Mouse (Mus musculus): ENCODE measurements around the gene Zmiz1. TPM values are rescaled to one million over a fixed set of nuclear protein-coding genes. Genes with fewer than 3 reads are reported as not detected.
A peak's percentile ranks its signal among the peaks of the same experiment; 100 is the strongest.

Gene Zmiz1
- polyA plus RNA-seq, 1 experiment from 2014 or later = 6.1 TPM

DNA sequence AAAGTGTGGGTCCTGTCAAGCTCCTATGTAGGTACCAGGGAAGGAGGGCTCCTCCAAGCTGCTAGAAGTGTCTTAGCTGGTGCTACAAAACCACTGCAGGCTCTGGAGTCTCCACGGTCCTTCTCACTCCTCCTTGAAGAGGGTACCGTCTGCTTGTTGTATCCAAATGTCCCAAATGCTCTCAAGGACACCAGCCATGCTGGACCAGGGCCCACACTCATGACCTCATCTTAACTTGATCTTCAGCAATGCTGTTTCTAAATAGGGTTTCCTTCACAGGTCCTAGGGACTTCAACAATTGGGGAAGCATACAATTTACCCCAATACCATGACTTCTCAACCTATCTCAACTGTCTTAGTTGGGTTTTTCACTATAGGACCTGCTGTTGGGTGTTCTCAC, 143.0 kb downstream of the Zmiz1 start:
- Histone ChIP-seq H3K9me3 (replicated peaks; ENCODE audit: control insufficient read depth, low read length) (no peaks in the 10 kb centered on the region), H3K4me1 (ENCODE audit: control insufficient read depth, low read depth, low read length) (peaks cover 7% of the 10 kb centered on the region), H3K27ac (ENCODE audit: low read length) (no peak overlapping the region), H3K27me3 (ENCODE audit: control insufficient read depth, insufficient read depth, low read depth, low read length) (peaks cover 13% of the 10 kb centered on the region), H3K9ac (ENCODE audit: low read depth, low read length) (no peak overlapping the region), H3K36me3 (ENCODE audit: control insufficient read depth, insufficient read depth) (no peaks in the 10 kb centered on the region), H3K4me2 (ENCODE audit: low read depth, low read length) (no peak overlapping the region), H3K4me3 (ENCODE audit: low read depth, low read length) (no peak overlapping the region)
- ATAC-seq (ENCODE audit: low read depth) = no peak
- WGBS (ENCODE audit: insufficient replicate concordance) = 69% methylated on average over 2 of the region's 2 CpGs

DNA sequence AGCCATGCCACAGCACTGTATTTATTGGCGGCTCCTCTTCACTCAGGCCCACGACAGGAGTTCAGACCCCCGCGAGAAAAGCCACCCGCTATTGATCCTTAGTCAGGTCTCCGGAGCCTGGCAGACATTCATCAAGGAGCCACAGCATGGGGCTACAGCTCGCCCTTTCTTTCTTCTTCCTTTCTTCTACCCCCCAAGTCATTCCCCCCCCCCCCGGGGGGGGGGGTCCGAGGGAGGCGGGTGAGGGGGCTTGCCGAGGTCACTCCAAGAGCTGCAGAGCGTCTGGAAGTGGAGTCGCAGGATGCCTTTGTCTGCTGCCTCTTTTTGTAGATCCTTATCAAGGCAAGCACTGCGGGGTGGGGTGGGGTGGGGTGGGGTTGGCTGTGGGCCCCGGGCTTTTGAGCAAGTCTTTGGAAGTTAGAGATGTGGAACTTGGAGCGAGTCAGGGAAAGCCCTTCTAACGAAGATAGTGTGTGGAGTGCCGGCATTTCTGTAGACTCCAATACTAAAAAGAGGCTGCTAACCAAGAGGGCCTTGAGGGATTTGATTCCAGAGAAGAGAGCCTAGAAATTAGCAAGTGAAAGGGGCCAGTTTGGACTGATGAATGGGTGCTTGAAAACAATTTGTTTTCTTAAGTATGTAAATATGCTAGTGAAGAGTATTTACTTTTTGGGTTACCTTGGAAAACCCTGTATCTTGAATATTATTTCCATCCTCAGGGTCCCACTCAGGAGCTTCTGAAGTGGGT, 145.6 kb downstream of the Zmiz1 start:
- 21% methylated on average over 18 of the region's 18 CpGs for WGBS (ENCODE audit: insufficient replicate concordance)
- Histone ChIP-seq H3K4me2 (ENCODE audit: low read depth, low read length) (no peak overlapping the region), H3K36me3 (ENCODE audit: control insufficient read depth, insufficient read depth) (no peaks in the 10 kb centered on the region), H3K9ac (ENCODE audit: low read depth, low read length) (no peak overlapping the region), H3K27ac (ENCODE audit: low read length) (no peak overlapping the region), H3K9me3 (replicated peaks; ENCODE audit: control insufficient read depth, low read length) (no peaks in the 10 kb centered on the region), H3K4me3 (ENCODE audit: low read depth, low read length) (no peak overlapping the region), H3K4me1 (ENCODE audit: control insufficient read depth, low read depth, low read length) (peaks cover 7% of the 10 kb centered on the region), H3K27me3 (ENCODE audit: control insufficient read depth, insufficient read depth, low read depth, low read length) (peaks cover 30% of the 10 kb centered on the region)
- ATAC-seq (ENCODE audit: low read depth) = no peak

- 2% methylated on average over 28 of the region's 31 CpGs for WGBS (ENCODE audit: insufficient replicate concordance)
- ATAC-seq (ENCODE audit: low read depth) = peak; percentile 60
- peaks cover 12% of the 10 kb centered on the region for H3K4me1 ChIP-seq (ENCODE audit: control insufficient read depth, low read depth, low read length)
These were observed 147.6 kb downstream of the Zmiz1 start for GRCm38 (mm10) chr14:25606372-25607140.

GRCm38 (mm10) chr14:25607141-25607967, 148.4 kb downstream of the Zmiz1 start:
- H3K27me3 ChIP-seq (ENCODE audit: control insufficient read depth, insufficient read depth, low read depth, low read length) = peaks cover 30% of the 10 kb centered on the region
- peak overlapping the region; percentile 61 for H3K4me3 ChIP-seq (ENCODE audit: low read depth, low read length)
- peak overlapping the region; percentile 79 for H3K4me2 ChIP-seq (ENCODE audit: low read depth, low read length)
- ATAC-seq (ENCODE audit: low read depth) = 0 out of 2 replicates have a peak, but pooled peaks have one; percentile 4
- peaks cover 12% of the 10 kb centered on the region for H3K4me1 ChIP-seq (ENCODE audit: control insufficient read depth, low read depth, low read length)
- H3K9ac ChIP-seq (ENCODE audit: low read depth, low read length) = peak overlapping the region; percentile 57
- peak overlapping the region; percentile 69 for H3K27ac ChIP-seq (ENCODE audit: low read length)
- WGBS (ENCODE audit: insufficient replicate concordance) = under 1% methylated on average over 96 of the region's 103 CpGs
- no peaks in the 10 kb centered on the region for H3K9me3 ChIP-seq (replicated peaks; ENCODE audit: control insufficient read depth, low read length)
- H3K36me3 ChIP-seq (ENCODE audit: control insufficient read depth, insufficient read depth) = no peaks in the 10 kb centered on the region

More at GRCm38 (mm10) chr14:25606372-25607140, 147.6 kb downstream of the Zmiz1 start:
- Histone ChIP-seq H3K27me3 (ENCODE audit: control insufficient read depth, insufficient read depth, low read depth, low read length) (peaks cover 30% of the 10 kb centered on the region), H3K9ac (ENCODE audit: low read depth, low read length) (peak overlapping the region; percentile 57; the same call in 1 of the 2 replicates), H3K9me3 (replicated peaks; ENCODE audit: control insufficient read depth, low read length) (no peaks in the 10 kb centered on the region), H3K4me2 (ENCODE audit: low read depth, low read length) (peak overlapping the region; percentile 79), H3K4me3 (ENCODE audit: low read depth, low read length) (peak overlapping the region; percentile 61), H3K27ac (ENCODE audit: low read length) (peak overlapping the region; percentile 69), H3K36me3 (ENCODE audit: control insufficient read depth, insufficient read depth) (no peaks in the 10 kb centered on the region)

DNA sequence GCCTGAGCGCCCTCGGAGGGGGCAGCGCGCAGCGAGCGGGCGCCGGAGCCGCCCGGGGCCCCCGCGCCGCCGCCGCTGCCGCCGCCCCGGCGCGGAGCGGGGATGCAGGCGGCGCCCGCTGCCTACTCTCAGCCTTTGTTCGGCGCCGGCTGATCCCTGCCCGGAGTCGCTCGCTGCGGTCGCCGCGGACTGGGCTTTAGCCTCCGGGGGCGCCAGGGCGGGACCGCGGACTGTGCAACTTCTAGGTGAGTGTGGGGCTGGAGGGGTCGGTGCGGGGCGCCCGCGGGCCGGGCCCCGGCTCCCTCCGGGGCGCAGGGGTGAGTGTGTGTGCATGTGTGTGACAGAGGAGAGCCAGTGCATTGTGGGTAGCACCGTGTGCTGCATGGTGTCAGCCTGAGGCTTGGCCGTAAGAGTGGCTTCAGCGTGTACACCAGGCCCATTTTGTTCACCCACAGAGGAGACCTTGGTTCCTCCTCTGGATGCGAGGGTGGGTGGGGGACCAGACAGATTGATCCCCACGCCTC, 149.0 kb downstream of the Zmiz1 start:
- ATAC-seq (ENCODE audit: low read depth) = peak; percentile 45; the same call in 1 of the 2 replicates
- peaks cover 30% of the 10 kb centered on the region for H3K27me3 ChIP-seq (ENCODE audit: control insufficient read depth, insufficient read depth, low read depth, low read length)

DNA sequence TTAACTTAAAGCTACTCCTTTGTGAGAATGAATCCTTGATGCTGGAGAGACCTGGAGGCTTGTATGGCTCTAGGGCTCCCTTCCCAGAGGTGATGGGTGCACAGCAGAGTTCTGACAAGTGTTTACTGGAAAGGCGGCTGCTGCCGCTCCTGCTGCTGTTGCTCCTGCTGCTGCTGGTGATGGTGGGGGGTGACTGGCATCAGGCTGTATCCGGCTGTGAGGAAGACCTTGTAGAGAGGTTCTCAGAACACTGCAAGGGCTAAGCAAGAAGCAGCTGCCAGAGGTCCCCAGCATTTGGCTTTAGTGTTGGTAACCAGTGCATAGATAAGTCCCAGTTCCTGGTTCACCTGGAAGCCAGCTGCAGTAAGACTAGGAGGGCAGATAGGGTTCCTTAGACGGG, 149.6 kb downstream of the Zmiz1 start:
- peak overlapping the region; percentile 61 for H3K4me3 ChIP-seq (ENCODE audit: low read depth, low read length)
- WGBS (ENCODE audit: insufficient replicate concordance) = 23% methylated on average over 4 of the region's 4 CpGs
- H3K4me2 ChIP-seq (ENCODE audit: low read depth, low read length) = peak overlapping the region; percentile 79
- H3K27ac ChIP-seq (ENCODE audit: low read length) = no peak overlapping the region
- peaks cover 12% of the 10 kb centered on the region for H3K4me1 ChIP-seq (ENCODE audit: control insufficient read depth, low read depth, low read length)
- H3K9ac ChIP-seq (ENCODE audit: low read depth, low read length) = no peak overlapping the region
- no peak for ATAC-seq (ENCODE audit: low read depth)
- H3K9me3 ChIP-seq (replicated peaks; ENCODE audit: control insufficient read depth, low read length) = no peaks in the 10 kb centered on the region
- H3K27me3 ChIP-seq (ENCODE audit: control insufficient read depth, insufficient read depth, low read depth, low read length) = peaks cover 30% of the 10 kb centered on the region
- no peaks in the 10 kb centered on the region for H3K36me3 ChIP-seq (ENCODE audit: control insufficient read depth, insufficient read depth)

More for the DNA sequence above, 149.0 kb downstream of the Zmiz1 start:
- Histone ChIP-seq H3K9me3 (replicated peaks; ENCODE audit: control insufficient read depth, low read length) (no peaks in the 10 kb centered on the region), H3K9ac (ENCODE audit: low read depth, low read length) (peak overlapping the region; percentile 57), H3K4me2 (ENCODE audit: low read depth, low read length) (peak overlapping the region; percentile 79), H3K4me3 (ENCODE audit: low read depth, low read length) (peak overlapping the region; percentile 61), H3K4me1 (ENCODE audit: control insufficient read depth, low read depth, low read length) (peaks cover 12% of the 10 kb centered on the region), H3K36me3 (ENCODE audit: control insufficient read depth, insufficient read depth) (no peaks in the 10 kb centered on the region), H3K27ac (ENCODE audit: low read length) (peak overlapping the region; percentile 69)
- WGBS (ENCODE audit: insufficient replicate concordance) = under 1% methylated on average over 34 of the region's 53 CpGs

DNA sequence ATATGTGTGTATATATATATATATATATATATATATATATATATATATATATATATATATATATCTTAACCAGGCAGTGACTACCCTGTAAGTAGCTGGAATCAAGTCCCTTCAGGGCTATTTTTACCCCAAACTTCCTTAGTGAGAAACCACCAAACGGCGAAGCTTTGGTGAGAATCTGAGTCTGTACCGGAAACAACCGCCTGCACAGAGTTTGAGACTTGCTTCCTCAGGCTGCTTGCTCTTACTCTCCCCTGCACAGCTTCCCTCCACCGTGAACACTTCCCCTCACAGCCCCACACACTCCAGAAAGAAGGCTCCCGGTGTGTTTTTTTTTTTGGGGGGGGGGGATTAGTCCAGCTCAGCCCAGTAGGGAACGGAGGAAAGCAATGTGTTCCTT, 150.4 kb downstream of the Zmiz1 start:
- Histone ChIP-seq H3K27me3 (ENCODE audit: control insufficient read depth, insufficient read depth, low read depth, low read length) (peaks cover 30% of the 10 kb centered on the region), H3K9ac (ENCODE audit: low read depth, low read length) (no peak overlapping the region), H3K4me2 (ENCODE audit: low read depth, low read length) (no peak overlapping the region), H3K36me3 (ENCODE audit: control insufficient read depth, insufficient read depth) (no peaks in the 10 kb centered on the region), H3K27ac (ENCODE audit: low read length) (no peak overlapping the region), H3K4me1 (ENCODE audit: control insufficient read depth, low read depth, low read length) (peaks cover 12% of the 10 kb centered on the region), H3K9me3 (replicated peaks; ENCODE audit: control insufficient read depth, low read length) (no peaks in the 10 kb centered on the region), H3K4me3 (ENCODE audit: low read depth, low read length) (no peak overlapping the region)
- WGBS (ENCODE audit: insufficient replicate concordance) = 20% methylated on average over 7 of the region's 7 CpGs
- no peak for ATAC-seq (ENCODE audit: low read depth)

DNA sequence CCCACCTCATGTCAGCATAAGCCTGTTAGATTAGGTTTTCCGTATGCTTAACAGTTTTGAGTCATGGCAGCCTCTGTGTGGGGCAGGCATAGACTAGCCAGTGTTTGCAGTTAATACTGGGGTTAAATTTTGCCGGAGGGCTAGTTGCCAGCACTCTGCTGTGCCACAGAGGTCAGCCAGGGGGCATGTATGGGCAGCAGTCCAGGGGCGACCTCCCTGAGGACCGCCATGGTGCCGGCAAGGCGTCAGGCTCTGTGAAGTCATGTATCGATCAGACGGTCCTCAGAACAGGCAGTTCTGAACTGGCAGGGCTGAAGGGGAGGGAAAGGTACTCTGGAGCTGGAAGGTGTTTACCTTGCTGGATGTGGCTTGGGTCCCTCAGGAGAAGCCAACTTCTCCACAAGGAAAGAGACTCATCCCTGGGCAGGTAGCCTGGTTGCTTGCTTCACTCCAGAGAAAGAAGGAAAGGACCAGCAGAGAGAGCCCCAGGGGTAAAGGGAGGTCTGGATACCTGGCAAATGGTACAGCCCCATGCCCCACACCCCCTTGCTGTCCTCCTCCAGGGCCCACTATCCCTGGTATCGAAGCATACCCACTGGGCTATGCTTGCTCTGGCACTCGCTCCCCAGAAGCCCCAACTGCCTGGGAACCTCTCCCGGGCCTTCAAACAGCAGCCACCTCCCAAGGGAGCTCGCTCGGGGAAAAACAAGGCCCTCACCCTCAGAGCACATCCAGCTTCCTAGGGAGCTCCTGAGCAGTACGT, 151.6 kb downstream of the Zmiz1 start:
- no peak for ATAC-seq (ENCODE audit: low read depth)
- no peak overlapping the region for H3K4me3 ChIP-seq (ENCODE audit: low read depth, low read length)
- no peak overlapping the region for H3K4me2 ChIP-seq (ENCODE audit: low read depth, low read length)
- H3K9me3 ChIP-seq (replicated peaks; ENCODE audit: control insufficient read depth, low read length) = no peaks in the 10 kb centered on the region
- no peak overlapping the region for H3K27ac ChIP-seq (ENCODE audit: low read length)
- H3K4me1 ChIP-seq (ENCODE audit: control insufficient read depth, low read depth, low read length) = peaks cover 12% of the 10 kb centered on the region
- peaks cover 30% of the 10 kb centered on the region for H3K27me3 ChIP-seq (ENCODE audit: control insufficient read depth, insufficient read depth, low read depth, low read length)
- 69% methylated on average over 14 of the region's 14 CpGs for WGBS (ENCODE audit: insufficient replicate concordance)
- H3K36me3 ChIP-seq (ENCODE audit: control insufficient read depth, insufficient read depth) = no peaks in the 10 kb centered on the region
- H3K9ac ChIP-seq (ENCODE audit: low read depth, low read length) = no peak overlapping the region

All from liver, embryonic 16.5 days (tissue).